Mouse (Mus musculus) gastrocnemius, postnatal 36 days (tissue): ENCODE measurements around the gene 1700056E22Rik. TPM values are rescaled to one million over a fixed set of nuclear protein-coding genes. Genes with fewer than 3 reads are reported as not detected.

ENCODE experiments used
- total RNA-seq, 2 experiments: library from RNA; stranded (reverse); gene quantifications; 2 replicates each; pipeline ENCODE4 v1.2.3; 2021

The 1700056E22Rik gene
- total RNA-seq, 2 experiments from 2014 or later, result 0.67 to 0.82 TPM

Other genes starting within 250 kb of the 1700056E22Rik start
- gene Dusp10, start 21.0 kb downstream of the 1700056E22Rik start, total RNA-seq, result 10 to 100 TPM; 27.3 to 47.1 TPM